Mouse (Mus musculus) v-Abl transformed pro-B cells (cell line): Measurements from ENCODE around the gene Foxp1.

Experiments used
- in situ Hi-C, 2 experiments: fragments of 400-800 bp; cut with MboI; formaldehyde crosslinking; loops; one replicate each; pipeline ENCODE4 v1.15.1; 2025; ENCODE audit not compliant: unreplicated experiment in 2 of 2

The Foxp1 gene

DNA sequence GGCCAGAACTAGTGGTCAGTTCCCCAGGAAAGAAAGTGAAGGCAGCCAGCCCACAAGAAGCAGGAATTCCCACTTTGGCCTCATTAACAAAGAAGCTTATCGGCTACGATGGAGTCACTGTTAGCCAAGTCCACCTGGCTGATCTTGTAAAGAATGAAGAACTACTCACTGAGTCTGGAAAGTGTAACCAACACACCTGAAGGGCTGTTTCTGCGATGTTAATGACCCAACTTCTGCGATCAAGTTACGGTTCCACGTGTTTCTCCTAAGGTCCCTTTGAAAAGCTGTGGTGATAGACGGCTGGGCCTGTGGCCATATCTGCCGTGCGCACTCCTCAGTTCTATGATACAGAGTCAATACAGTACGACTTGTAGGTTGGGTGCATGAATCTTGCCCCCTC, 33.1 kb downstream of the Foxp1 start:
- in situ Hi-C loops = no loop called here

DNA sequence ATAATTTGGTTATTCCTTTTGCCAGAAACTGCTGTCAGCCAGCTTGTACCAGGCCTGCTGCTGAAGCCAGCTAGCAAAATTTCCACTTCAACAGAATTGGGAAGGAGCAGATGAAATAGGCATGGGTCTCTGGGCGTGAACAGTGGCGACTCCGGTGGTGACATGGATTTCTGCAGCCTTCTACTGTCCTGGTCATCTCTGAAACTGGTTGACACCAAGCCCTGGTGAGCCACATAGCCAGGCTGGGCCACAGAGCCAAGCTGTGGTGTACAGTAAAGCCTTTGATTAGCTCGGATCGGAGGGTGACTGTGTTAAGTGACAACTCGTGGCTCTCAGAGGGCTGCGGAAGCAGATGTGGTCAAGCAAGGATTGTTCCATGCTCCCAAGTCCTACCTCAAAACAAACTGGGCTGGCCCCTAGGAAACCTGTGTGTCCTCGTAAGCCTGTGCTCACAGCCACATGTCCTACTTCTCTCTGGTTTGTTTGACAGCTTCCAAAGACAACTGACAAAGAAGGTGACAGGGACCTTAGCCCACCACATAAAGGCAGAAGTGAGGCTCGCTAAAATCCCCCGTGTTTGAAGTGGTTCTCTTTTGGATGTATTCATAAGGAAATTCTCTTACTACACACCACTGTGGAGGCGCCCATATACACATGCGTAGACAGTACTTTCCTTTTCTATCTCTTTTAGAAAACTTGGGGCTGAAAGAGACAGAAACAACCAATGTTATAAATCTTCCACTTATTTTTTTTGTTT, 36.5 kb downstream of the Foxp1 start:
- in situ Hi-C loops = no loop called here

DNA sequence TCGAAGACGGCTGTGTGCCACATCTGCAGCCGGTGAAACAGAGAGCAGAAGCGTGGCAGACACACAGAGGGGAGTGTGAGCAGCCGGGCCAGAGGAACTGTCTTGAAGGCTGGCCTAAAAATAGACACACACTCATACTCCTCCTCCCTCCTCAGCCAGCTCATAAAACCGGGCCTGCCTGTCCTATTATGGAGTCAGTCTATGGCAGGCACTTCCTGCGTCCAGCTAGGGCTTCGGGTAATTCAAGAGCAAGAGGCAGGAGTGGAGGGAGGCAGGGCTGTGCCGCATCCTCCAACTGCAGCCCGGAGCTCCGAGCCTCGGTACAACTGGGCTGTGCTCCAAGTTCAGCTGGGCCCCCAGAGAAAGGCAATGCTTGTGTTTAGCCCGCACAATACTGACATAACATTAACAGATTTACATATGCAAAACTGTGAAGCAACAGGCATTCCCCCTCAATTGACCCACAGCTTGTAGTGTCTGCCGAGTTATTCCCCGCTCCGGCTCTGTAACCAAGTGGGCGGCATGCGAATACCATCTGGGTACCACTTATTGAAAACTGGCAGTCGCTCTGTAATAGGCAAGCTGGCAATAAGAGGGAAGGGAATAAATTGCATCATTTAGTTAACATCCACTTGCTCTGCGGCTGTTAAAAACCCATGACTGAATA, 37.2 kb downstream of the Foxp1 start:
- in situ Hi-C loops = no loop called here

DNA sequence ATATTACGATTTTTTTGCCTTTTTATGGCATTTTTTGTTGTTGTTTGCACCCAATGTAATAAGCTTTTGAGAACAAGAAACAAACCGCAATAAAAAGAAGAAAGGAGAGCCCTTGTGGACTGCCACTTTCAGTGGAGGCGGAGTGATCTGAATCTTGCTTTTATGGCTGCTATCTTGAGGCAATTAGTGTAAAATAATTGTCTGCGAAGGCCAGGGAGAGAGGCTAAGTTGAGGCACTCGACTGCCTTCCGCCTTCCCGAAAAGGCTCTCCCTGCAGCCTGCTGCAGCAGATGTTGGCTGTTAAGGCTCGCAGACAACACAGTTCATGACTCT, 37.7 kb downstream of the Foxp1 start:
- in situ Hi-C loops = no loop called here

DNA sequence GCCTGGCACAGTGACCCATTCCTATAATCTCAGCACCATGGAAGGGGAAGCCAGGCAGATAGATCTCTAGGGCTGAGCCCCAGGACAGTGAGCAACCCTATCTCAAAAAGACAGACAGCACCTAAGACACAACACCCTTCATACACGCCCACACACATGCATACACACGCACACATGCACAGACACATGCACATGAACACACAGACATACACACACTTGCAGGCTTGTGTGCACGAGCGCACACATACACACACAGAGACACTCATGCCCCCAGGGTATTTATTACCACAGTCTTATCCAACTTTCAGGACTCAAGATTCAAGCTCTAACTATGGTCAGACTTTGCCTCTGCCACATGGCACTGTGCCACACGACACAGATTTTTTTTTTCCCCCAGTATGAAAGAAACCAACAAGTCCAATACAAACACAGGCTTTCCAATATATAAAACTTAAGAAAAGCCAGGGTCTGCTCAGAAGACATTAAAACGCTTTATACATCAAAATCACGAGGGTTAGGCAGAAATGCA, 38.3 kb downstream of the Foxp1 start:
- in situ Hi-C loops = no loop called here

DNA sequence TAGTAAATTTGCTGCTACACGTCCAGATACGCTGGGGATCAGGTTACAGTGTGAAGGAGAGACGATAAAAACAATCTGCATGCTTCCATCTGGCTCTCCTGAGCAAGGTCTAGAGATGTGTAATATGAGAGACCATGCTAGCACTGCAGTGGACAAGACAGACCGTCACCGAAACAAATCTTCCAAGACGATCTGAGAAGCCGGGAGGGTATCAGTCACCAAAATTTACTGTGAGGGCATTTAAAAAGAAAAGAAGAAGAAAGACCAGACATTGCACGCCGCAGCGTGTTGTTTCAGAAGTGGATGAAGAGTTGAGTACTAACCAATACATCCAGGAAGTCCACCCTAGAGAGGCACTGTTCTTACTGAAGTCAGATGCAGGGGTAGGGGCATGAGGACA, 39.0 kb downstream of the Foxp1 start:
- in situ Hi-C loops = no loop called here

DNA sequence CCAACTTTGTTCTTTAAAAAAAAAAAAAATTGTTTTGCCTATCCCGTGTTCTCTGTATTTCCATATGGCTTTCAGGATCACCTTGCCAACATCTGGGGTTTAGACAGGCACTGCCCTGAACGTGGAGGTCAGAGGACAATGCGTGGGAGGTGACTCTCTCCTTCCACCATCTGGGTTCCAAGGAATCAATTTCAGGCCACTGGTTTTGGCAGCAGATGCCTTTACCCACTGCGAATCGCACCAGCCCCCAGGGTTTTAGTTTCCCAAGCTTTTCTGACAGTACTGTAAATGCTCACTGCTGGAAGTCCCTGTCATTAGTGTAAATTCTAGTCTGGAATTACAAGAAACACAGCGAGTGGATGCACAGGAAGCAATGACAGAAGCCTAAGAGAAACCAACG, 41.0 kb downstream of the Foxp1 start:
- in situ Hi-C loops = no loop called here

DNA sequence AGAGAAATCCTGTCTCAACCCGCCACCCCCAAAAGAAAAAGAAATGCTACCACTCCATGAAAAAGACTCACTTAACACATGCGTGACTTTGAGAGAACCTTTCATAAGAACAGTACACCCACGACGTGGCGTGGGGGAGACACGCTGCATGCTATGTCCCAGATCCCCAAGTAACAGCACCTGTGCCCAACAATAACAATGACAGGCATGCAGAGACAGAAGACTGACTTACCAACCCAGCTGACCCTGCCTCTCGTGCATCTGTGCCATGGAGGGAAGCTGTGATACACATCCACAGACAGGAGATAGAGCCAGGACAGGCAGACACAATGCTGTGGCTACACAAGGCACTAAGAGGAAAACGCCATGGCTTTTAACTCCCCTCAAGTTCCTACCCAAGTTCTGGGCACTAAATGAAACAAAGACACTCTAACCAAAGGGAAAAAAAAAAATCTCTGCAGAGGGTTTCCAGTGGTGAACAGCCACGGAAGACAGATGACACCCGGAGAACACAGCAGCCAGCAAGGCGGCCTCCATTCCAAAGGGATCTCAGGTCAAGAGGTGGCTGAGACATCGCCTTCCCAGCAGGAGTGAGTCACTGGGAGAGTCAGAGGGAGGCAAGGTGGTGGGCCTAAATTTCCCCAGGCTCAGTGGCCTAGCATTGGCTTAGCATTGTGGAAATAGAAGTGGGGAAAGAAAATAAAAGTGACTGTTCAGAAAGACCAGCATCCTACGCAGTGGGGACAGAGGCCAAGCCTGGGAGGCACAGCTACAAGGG, 43.5 kb downstream of the Foxp1 start:
- in situ Hi-C loops = no loop called here

DNA sequence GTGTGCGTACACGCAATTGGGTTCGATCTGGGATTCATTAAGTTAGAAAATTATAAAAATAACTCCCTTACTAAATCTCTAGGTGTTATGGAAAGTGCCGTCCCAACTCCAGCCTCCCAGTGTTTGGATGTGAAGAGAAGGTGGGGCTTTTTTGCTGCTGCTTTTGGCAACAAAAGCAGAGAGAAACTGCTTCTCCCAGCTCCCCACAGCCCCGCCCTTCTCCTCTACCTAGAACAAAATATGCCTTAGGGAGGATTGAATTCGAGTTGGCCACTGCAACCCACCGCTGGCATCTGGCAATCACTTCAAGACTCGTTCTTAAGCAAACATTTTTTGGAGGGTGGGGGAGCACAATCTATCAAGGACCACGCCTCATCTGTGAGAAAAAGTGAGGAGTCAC, 47.5 kb downstream of the Foxp1 start:
- in situ Hi-C loops = no loop called here

DNA sequence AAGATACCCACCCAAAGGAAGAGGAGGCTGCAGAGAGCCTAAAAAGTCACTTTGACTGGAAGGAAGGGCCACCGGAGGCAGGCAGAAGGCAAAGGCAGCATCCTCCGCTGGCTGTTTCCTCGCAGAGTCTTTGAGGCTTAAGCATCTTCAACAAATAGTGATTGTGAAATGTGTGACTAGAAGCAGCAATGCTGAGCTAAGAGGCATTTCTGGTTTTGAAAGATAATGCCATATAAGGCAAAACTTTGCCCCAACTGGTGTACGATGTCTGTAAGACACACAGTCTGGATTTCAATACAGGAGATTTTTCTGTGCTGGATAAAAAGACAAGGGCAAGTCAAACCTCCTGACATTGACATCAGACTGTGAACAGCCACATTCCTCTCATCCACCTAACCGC, 51.6 kb downstream of the Foxp1 start:
- in situ Hi-C loops = no loop called here

DNA sequence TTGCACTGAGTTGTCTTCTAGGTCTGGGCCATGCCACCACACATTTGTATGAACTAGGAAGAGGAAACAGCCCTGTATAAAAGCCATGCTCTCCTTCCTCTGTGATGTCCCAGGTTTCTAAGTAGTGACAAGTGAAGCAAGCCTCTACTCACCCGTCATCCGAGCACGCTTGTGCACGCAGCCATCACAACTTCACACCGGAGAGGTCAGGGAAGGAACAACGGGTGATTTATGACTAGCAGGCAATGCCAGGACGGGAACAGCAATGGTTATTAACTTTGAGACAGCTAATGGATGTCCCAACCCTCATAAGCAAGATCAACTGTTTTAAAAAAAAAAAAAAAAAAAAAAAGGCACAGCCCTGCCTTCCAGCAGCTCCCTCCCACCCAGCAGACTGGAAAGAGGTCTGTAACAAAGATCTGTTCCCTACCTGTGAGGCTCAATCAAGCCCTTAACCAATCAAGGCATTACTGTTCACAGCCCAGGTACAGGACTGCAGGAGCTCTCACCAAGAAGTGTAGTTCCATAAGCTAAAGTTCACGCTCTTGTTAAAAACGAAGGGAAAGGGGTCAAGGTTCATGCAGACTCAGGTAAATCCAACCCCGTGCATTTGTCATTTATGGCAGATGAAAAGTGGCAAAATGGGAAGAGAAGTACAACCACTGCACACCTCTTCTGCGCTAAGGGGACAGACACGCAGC, 53.2 kb downstream of the Foxp1 start:
- in situ Hi-C loops = no loop called here

DNA sequence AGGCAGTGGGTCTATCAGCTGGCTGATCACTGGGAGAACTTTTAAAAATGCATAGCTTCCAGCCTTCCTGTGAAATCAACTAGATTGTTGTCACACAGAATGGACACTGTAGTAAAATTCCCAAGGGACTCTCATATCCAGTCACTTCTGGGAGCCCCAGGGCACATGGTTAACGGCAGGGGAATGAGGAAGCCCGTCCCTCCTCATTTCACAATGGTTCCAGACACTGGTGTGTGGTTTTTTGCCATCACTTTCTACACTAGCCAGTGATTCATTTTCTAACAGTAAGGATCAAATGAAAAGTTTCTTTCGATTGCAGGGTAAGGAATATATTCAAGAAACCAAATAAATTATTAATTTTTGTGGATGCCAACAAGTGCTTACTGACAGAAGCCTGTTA, 54.7 kb downstream of the Foxp1 start:
- in situ Hi-C loops = no loop called here

DNA sequence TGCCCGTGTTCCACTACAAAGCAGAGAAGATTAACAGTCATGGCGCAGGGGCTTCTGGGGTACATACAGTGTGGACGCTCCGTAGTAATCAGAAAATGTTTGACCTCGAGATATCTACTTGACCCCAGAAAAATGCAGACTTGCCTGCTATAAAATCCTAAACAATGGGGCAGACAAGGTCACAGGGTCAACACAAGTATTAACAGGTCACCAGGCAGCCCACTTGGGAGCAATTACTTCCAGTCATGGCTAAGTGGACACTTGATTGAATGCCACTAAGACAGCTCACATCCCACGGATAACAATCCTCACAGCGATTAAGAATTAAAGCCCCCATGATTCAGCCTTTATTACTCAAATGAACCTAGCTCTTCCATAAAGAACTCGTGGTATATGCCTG, 55.4 kb downstream of the Foxp1 start:
- in situ Hi-C loops = no loop called here

DNA sequence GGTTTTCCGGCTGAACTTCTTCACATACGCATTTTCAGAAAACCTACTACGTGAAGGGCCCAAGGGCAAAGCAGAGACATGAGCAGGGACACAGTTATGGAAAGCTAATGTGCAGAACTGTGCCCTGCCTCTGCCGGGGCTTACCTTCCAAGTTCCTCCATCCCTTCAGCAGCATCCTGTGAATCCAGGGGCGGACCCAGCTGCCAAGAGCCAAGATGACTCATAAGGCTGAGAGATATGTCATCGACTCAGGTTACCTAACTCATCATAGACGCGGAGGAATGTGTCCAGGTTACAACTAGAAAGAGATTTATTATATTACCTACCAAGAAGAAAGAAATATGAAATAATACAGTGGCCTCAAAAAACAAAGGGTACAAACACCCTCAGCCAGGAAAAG, 56.2 kb downstream of the Foxp1 start:
- in situ Hi-C loops = no loop called here

DNA sequence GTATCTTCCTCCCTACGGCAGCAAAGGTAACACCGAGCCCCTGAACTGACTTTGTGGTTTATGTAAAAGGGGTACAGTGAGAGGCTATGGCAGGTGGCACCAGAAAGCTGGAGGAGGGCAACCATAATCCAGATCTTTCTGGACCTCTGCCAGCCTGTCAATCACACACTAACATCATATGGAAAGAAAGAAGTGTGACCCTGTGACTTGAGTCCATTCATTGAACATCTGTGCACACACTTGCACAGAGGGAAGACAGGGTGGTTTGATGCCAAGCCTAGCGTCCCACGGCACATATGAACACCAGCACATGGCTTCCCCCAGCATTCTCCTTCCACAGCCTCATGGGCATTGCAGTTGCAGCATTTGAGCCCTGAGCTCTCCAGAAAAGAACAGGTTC, 58.1 kb downstream of the Foxp1 start:
- in situ Hi-C loops = no loop called here

DNA sequence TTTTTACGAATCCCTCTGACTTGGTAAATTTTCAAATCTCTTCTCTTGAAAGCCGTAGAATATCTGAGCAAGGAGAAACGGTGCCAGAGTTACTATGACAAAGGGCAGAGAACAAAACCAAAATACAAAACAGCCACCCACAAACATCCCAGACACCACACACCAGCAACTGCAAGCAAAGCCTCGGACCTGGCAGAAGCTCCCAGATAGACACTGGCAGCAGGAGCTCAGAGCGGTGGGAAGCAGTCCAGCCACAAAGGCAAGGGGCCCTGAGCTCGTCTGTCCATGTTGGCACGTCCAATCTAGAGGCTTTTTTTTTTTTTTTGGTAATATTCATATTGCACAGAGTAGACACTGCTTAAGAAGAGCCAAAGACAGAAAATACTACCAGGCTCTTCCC, 58.6 kb downstream of the Foxp1 start:
- in situ Hi-C loops = no loop called here

DNA sequence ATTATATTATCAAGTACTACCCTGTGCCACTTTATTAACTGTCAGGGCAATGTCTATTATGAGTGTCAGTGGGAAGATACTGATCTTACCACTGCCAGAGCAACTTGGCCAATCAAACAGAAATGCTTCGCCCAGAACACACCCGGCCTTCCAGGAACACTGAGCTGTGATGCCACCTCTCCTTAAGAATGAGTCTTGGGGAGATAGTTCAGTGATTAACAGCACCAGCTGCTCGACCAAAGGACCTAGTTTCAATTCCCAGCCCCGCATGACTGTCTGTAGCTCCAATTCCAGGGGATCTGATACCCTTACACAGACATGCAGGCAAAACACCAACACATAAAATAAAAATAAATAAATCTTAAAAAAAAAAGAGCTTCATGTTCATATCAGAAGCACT, 63.7 kb downstream of the Foxp1 start:
- in situ Hi-C loops = loop anchor here (5.0 to 10.0 kb wide), 8 partner anchors 74 to 1184 kb away; no protein-coding TSS in a partner anchor

DNA sequence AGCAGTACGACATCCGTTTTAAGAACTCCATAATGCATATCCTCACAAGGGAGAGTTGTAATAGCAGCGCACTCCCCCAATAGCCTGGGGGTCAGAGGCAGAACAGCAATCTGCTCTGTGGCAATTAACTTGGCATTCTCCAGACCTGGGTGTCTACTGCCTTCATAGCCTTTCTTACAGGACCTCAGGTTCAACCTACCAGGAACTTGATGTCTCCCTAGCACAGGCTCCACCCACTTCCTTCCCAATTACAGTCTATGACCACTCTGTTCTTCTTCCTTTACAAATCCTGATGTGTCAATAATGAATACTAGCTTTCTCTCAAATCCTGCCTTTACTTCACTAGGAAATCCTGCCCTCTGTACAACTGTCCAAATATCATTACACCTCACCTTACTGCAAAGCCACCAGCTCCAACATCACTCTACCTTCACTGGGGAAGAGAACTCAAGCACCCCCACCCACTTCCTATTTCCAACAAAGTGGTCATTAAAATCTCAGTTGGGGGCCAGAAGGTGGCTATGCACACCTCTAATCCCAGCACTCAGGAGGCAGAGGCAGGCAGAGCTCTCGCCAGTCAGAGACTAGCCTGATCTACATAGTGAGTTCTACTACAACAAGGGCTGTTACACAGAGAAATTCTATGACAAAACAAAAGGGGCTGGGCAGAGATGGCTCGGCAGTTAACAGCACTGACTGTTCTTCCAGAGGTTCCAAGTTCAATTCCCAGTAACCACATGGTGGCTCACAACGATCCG, 68.6 kb downstream of the Foxp1 start:
- in situ Hi-C loops = loop anchor here (5.0 to 10.0 kb wide), 10 partner anchors 67 to 1179 kb away; no protein-coding TSS in a partner anchor

DNA sequence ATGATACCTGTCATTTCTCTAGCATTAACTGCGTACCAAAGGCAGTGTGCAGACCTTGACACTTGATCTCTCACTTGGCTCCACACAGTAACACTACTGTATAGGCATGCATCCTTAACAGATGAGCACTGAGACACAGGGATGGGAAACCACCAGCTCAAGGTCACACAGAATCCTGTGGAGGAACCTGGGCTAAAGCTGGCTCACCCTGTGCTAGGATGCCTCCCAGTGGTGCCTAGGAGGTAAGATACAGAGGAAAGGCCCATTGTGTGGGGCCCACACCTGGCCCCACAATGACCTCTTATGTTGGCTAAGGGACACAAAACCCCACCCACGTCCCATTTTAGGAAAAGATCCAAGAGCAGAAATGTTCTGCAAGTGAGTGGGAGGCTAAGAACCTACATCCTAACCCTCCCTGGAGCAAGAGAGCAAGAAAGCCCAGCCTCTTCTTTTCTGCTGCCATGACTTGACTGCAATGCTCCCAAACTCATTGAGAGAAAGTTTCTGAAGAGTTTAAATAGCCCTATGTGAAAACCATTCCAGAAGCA, 69.8 kb downstream of the Foxp1 start:
- in situ Hi-C loops = loop anchor here (5.0 to 10.0 kb wide), 10 partner anchors 65 to 1178 kb away; no protein-coding TSS in a partner anchor

DNA sequence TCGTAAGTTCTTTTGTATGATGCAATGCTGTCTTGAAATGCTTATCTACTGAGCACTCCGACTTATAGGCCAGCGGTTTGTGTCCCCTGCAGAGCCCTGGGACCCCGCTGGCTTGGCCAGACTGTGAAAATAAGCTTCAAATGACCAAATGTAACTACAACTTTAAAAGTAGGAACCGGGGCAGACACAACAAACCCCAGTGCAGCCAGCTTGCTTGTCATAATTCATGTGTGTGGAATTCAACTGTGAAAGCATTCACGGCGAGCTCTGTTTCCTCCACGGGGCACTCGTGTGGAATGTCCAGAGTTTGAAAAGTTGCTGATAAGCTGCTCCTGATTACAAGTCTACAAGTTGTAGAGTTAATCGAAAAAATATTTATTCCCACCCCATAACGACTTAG, 71.0 kb downstream of the Foxp1 start:
- in situ Hi-C loops = loop anchor here (5.0 to 10.0 kb wide), 10 partner anchors 64 to 1177 kb away; no protein-coding TSS in a partner anchor
